Mouse (Mus musculus) megakaryocyte-erythroid progenitor cell, adult 5-6 weeks (primary cell): Measurements from ENCODE around the gene Dcst1. TPM values are rescaled to one million over a fixed set of nuclear protein-coding genes. Genes with fewer than 3 reads are reported as not detected.
A peak's percentile ranks its signal among the peaks of the same experiment; 100 is the strongest.

ENCODE experiments used
- ATAC-seq: replicated peaks from 2 replicates; pipeline ENCODE4 v1.8.0; 2016; ENCODE audit warnings: mild to moderate bottlenecking, inconsistent platforms; ENCODE audit not compliant: severe bottlenecking, poor library complexity, low FRiP score, low TSS enrichment
- total RNA-seq, 2 experiments: library from RNA; stranded (forward) in 1 of 2; stranded (reverse) in 1 of 2; fragments of 200-1000, 215-1000 nt in 1 of 2; fragments of >200 nt in 1 of 2; fragmentation: Nextera tagmentation in 1 of 2; gene quantifications; 2 replicates each; pipeline ENCODE4 v1.2.3; 2014 to 2017

The Dcst1 gene
- total RNA-seq, 2 experiments from 2014 or later, result not detected

DNA sequence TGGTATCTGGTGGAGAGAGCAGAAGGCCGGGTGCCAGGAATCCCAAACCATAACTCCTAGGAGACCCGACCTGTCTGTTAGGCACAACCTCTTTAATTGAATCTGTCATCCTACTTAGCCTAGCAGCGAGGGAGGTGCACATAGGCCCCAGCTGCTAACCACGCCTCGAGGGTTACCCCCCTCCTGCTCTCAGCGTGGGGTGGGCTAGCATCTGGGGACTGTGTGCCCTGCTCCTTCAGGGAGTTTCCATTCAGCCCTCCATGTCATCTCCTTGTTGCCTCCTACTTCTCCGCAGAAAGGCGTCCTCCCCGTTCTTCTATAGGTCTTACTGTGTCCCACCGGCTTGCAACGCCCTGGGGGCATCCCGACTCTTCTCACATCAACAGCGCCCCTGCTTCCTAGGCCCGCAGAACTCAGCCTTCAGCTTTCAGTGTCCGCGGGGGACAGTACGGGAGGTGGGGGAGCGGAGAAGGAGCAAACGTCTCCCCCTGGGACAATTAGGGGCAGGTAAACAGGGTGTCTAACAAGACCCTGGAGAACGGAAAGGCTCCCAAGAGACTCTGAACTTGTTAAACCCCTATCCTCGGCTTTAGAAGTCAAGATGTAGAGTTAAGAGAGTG is 46.0 kb downstream of the Dcst1 start:
- ATAC-seq, result no peak

DNA sequence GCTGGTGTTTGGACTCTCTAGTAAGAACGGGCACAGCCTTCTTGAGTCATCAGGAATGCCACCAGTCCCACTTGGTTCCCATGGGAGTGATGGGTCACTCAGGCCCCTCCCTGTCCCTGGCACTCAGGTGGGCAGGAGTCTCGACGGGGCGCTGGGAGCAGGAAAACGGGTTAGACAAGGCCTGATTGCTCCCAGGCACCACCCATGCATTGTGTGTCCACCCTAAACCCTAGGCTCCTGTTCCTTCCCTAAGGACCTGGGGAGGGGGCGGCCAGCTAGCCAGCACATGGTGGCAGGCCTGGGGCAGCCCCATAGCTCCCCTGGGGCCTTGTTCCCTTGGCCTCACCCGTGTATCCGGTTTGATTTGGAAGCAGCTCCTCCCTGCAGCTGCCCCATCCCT is 46.7 kb downstream of the Dcst1 start:
- no peak for ATAC-seq

DNA sequence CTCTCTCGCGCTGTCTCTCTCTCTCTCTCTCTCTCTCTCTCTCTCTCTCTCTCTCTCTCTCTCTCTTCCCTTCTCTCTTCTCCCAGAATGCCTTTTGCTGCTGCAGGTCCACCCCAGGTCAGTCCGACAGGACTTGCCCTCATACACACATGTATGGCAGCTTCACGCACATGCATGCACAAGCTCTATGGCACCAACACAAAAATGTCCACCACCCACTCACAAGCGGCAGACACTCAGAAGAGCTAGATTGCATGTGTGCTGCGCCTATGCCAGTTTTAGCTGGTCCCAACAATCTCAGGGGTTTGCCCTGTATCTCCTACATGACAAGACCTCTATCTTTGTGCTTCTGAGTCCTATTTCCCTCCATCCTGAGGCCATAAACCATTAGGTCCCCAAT is 47.8 kb downstream of the Dcst1 start:
- no peak for ATAC-seq

DNA sequence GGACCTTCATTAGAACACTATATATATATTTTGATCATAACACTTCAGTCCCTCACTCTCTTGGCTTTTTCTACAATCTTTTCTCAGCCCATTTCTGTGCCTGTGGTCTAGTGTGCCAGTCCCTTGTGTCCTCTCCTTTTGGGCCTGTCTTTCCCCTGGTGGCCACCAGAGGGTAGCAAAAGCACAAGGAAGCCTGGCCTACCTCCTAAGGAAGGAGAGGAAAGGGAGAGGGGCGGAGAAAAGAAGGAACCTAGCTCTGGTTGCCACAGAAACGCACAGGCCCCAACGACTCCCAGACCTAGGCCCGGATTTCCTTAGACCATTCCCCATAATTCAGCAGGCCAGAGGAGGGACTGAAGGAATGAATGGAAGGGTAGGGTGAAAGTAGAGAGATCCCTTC is 48.2 kb downstream of the Dcst1 start:
- ATAC-seq, result peak; percentile 63

DNA sequence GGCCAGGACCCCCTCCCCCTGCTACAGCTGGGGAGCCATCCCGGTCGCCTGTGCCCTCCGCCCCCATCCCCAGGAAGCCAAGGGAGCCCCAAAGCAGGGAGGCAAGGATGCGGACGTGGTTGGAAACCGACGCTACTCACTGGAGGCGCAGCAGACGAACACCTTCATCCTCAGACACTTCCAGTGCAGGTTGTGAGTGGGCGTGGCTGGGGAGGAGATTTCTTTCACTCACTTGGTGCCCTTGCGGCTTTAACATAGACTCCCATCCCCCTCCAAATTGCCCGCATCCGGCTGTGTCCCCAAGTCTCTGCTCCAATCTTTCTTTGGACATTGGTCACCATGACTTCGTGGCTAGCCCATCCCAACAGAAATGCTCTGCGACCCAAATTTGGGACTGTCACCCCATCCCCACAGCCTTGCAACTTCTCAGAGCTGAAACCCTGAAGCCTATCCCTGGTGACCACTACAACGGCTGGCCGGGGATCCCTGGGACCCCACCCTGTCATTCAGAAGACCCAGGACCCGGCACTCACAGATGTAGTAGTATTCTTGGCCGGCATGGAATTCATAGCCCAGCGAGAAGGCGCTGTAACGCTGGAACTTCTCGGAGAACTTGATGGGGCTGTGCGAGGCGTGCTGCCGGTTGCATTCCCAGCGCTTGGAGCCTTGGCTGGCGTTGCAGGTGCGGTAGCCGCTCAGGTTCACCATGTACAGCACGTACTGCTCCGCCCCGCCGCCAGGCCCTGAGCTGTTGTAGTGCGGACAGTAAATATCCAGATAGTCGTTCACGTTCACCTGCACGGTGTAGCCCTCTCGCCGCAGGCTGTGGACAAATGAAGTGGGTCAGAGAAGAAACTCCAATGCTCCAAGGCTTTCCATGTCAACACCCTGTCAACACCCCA is 48.9 kb downstream of the Dcst1 start:
- no peak for ATAC-seq

DNA sequence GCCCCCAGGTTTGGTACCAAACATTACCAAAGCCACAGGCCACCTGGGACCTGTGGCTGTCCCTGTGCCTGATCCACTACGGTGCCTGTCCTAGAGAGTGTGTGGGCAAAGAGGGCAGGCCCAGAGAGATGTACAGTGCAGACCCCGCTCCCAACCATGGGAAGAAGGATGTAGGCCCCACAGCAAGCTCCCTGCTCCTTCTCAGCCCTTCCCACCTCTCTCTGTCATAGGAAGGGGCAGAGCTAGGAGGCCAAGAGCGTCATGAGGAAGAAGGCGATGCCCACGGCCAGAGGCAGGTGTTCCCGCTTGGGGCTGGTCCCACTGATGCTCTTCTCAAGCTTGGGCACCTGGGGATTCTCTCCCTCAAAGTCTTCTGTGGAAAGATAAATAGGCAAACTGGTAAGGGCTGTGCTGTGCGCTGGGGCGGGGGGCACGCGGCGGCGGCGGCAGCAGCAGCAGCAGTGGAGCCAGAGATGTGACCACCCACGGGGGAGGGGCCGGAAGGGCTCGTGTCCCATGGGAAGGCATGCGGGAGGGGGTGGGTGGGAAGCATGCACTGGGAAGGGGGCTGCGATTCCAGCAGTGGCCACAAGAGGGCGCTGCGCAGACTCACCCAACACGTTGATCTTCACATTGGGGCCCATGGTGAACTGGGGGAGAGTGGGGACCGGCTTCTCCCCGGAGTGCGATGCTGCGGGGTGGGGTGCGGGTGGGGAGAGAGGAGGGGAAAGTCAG is 49.7 kb downstream of the Dcst1 start:
- peak; percentile 33; the same call in 1 of the 2 replicates for ATAC-seq

DNA sequence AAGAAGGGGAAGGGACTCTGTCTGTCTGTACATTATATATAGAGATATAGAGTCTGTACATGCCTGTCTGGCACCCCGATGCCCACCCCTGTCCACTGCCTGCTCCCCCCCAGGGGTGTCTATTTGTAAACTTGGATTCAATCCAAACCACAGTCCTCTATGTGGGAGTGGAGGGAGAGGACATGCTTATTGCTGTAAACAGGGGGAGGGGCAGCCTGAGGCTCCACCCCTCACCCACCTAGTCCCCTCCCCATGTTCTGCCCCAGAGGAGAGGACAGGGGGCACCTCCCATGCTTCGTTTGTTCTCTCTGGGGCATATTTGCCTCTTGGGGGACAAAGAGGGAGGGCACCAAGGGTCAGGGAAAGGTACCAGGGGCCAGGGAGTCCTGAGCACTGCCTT is 50.3 kb downstream of the Dcst1 start:
- no peak for ATAC-seq

DNA sequence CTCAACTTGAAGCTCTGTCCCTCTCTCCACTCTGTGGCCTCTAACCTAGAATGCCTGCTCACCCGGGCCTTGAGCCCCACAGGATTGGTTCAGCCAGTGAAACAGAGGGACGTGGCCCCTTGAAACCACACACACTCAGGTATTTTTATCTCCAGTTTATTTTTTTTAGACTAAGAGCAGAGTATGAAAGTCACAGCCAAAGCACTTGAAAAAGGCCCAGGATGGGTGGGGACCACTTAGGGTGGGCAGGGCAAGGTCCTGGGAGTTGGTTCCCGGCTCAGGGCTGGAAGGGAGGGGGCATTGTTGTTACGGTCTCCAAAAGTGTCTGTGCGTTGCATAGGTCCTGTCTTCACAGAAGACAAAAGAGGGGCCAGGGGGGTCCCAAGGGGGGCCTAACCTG is 50.7 kb downstream of the Dcst1 start:
- no peak for ATAC-seq

DNA sequence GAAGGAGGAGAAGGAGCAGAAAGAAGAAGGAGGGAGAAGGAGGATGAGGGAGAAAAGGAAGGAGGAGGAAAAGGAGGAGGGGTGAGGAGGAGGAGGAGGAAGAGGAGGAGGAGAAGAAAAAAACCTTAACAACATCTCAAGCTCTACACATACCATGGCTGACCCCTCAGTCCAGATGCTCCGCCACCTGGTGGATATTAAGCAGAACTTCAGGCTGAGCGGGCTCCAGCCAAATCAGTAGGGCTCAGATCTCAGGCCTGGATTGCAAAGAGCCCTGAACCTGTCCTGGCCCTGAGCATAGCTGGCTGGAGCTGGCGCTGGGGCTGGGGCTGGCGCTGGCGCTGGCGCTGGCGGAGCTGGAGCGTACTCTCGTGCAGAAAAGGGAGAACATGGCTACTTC is 57.0 kb downstream of the Dcst1 start:
- ATAC-seq, result peak; percentile 92

DNA sequence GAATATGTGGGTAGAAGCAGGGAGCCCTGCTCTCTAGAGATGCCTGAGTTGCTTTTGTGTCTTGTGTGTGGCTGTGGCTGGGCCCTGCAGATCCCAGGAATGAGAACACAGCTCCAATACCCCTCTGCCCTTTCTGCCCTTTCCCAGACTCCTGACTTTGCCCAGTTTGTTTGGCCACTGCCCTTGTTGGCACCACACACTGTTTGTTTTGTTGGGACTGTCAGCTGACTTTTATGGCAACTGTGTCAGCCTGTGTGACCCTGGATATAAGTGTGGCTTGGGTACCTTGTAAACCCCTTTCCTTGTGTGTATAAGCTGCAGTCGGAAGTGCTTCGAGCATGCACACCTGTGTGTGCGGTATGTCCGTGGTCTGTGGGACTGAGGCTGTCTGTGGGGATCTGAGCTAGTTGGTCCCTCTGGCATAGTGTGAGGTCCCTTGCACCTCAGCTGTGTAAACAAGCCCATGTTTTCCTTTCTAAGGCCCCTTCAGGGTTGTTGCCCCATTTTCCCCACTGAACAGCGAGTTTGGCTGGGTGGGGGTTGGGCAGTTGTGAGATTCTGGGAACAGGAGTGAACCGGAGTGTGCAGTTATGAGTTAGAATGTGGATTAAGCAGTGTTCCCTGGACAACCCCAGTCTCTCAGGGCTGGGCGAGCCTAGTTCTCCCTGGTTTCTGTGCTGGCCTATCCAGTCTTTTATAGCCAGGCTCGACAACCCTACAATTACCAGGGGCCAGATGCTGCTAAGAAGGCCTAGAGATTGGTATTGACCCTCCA is 59.3 kb downstream of the Dcst1 start:
- ATAC-seq, result no peak

DNA sequence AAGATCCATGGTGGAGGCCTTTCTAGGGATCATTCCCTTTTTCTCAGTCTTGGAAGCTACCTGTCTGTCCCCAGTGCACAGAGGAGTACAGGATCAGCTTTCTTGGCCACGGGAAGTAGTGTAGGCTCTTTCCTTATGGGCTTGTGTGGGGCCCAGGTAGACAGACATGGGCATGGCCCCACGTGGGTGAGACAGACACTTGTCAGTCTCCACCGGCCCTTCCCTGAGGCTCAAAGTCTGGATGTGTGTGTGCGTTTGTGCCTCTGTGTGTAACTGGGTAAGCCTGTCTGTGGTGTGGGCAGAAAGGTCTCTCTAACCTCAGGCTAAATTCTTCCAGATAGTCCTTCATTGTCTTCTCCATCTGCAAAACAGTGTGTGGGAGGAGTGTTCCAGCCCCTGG is 59.9 kb downstream of the Dcst1 start:
- ATAC-seq, result no peak

DNA sequence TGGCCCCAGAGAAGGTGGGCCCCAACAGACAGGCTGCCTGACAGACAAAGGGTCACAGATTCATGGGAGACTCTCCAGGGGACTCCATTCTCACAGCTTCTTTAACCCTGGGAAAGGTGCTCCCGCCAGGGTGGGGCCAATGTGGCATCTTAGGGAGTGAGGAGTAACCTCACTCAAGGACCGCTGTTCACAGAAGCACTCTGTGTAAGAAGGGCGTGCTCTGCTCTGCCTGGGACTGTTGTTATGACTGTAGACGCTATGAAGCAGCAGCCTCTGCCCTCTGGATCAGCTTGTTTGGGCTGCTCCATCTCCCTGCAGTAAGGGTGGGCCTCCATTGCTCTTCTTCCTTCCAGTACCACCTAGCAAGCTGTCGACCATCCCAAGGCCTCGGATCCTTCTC is 60.6 kb downstream of the Dcst1 start:
- no peak for ATAC-seq

DNA sequence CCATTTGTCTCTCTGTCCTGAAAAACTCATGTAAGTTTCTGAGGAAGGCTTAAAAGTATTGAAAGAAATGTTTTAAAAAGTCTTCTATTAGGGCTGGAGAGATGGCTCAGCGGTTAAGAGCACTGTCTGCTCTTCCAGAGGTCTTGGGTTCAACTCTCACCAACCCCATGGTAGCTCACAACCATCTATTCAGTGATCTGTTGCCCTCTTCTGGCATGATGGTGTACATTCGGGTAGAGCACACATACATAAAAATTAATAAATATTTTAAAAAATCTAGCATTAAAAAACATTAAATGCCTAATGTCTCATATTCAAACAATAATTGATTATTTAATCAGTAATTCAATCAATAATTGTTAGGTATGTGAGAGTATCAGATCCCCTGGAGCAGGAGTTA is 64.5 kb downstream of the Dcst1 start:
- no peak for ATAC-seq

Other genes with a start within 250 kb of the Dcst1 start
- gene Pklr, start 229.1 kb downstream of the Dcst1 start, total RNA-seq (2014; fragmentation: Nextera tagmentation), result 213 and 235 TPM in 2 replicates
- gene Pklr, start 229.1 kb downstream of the Dcst1 start, total RNA-seq (2017), result 157 and 170 TPM in 2 replicates
- 1.5 and 1.6 TPM in 2 replicates for gene Hcn3, start 205.1 kb downstream of the Dcst1 start, total RNA-seq (2014; fragmentation: Nextera tagmentation)
- 1.4 and 2.5 TPM in 2 replicates for gene Hcn3, start 205.1 kb downstream of the Dcst1 start, total RNA-seq (2017)
- gene Clk2, start 200.5 kb downstream of the Dcst1 start, total RNA-seq (2014; fragmentation: Nextera tagmentation), result 72.3 and 88.0 TPM in 2 replicates
- 46.6 and 69.3 TPM in 2 replicates for gene Clk2, start 200.5 kb downstream of the Dcst1 start, total RNA-seq (2017)
- 86.7 and 129 TPM in 2 replicates for gene Scamp3, start 187.8 kb downstream of the Dcst1 start, total RNA-seq (2014; fragmentation: Nextera tagmentation)
- 32.8 and 34.8 TPM in 2 replicates for gene Scamp3, start 187.8 kb downstream of the Dcst1 start, total RNA-seq (2017)
- gene Fam189b, start 182.1 kb downstream of the Dcst1 start, total RNA-seq (2014; fragmentation: Nextera tagmentation), result 28.1 and 39.1 TPM in 2 replicates
- gene Fam189b, start 182.1 kb downstream of the Dcst1 start, total RNA-seq (2017), result 6.9 and 13.7 TPM in 2 replicates
- gene Gba, start 162.3 kb downstream of the Dcst1 start, total RNA-seq (2014; fragmentation: Nextera tagmentation), result 39.6 and 41.4 TPM in 2 replicates
- gene Gba, start 162.3 kb downstream of the Dcst1 start, total RNA-seq (2017), result 36.5 and 44.3 TPM in 2 replicates
- gene Thbs3, start 150.1 kb downstream of the Dcst1 start, total RNA-seq (2014; fragmentation: Nextera tagmentation), result 4.0 TPM in 1 of 2 replicates, not detected in the other
- 0.57 and 1.7 TPM in 2 replicates for gene Thbs3, start 150.1 kb downstream of the Dcst1 start, total RNA-seq (2017)
- 114 and 122 TPM in 2 replicates for gene Mtx1, start 138.2 kb downstream of the Dcst1 start, total RNA-seq (2014; fragmentation: Nextera tagmentation)
- 68.1 and 92.8 TPM in 2 replicates for gene Mtx1, start 138.2 kb downstream of the Dcst1 start, total RNA-seq (2017)
- not detected in 2 replicates for gene Muc1, start 136.2 kb downstream of the Dcst1 start, total RNA-seq (2014; fragmentation: Nextera tagmentation)
- not detected in 2 replicates for gene Muc1, start 136.2 kb downstream of the Dcst1 start, total RNA-seq (2017)
- 127 and 147 TPM in 2 replicates for gene Krtcap2, start 119.3 kb downstream of the Dcst1 start, total RNA-seq (2014; fragmentation: Nextera tagmentation)
- 119 and 124 TPM in 2 replicates for gene Krtcap2, start 119.3 kb downstream of the Dcst1 start, total RNA-seq (2017)
- gene Trim46, start 118.9 kb downstream of the Dcst1 start, total RNA-seq (2014; fragmentation: Nextera tagmentation), result not detected in 2 replicates
- gene Trim46, start 118.9 kb downstream of the Dcst1 start, total RNA-seq (2017), result not detected in 2 replicates
- gene Dpm3, start 105.9 kb downstream of the Dcst1 start, total RNA-seq (2014; fragmentation: Nextera tagmentation), result 44.2 and 75.7 TPM in 2 replicates
- 30.1 and 90.9 TPM in 2 replicates for gene Dpm3, start 105.9 kb downstream of the Dcst1 start, total RNA-seq (2017)
- 35.4 and 66.5 TPM in 2 replicates for gene Slc50a1, start 94.7 kb downstream of the Dcst1 start, total RNA-seq (2014; fragmentation: Nextera tagmentation)
- gene Slc50a1, start 94.7 kb downstream of the Dcst1 start, total RNA-seq (2017), result 31.4 and 50.3 TPM in 2 replicates
- gene Efna1, start 84.1 kb downstream of the Dcst1 start, total RNA-seq (2014; fragmentation: Nextera tagmentation), result not detected in 2 replicates
- gene Efna1, start 84.1 kb downstream of the Dcst1 start, total RNA-seq (2017), result not detected in 2 replicates
- not detected in 2 replicates for gene Efna3, start 42.3 kb downstream of the Dcst1 start, total RNA-seq (2014; fragmentation: Nextera tagmentation)
- not detected in 2 replicates for gene Efna3, start 42.3 kb downstream of the Dcst1 start, total RNA-seq (2017)
- gene Efna4, start 27.2 kb downstream of the Dcst1 start, total RNA-seq (2014; fragmentation: Nextera tagmentation), result 0.30 TPM in 1 of 2 replicates, not detected in the other
- gene Efna4, start 27.2 kb downstream of the Dcst1 start, total RNA-seq (2017), result 0.30 TPM in 1 of 2 replicates, not detected in the other
- gene Adam15, start 15.3 kb downstream of the Dcst1 start, total RNA-seq (2014; fragmentation: Nextera tagmentation), result 7.4 and 11.4 TPM in 2 replicates
- 2.3 and 6.4 TPM in 2 replicates for gene Adam15, start 15.3 kb downstream of the Dcst1 start, total RNA-seq (2017)
- gene Dcst2, start 3.3 kb downstream of the Dcst1 start, total RNA-seq (2014; fragmentation: Nextera tagmentation), result not detected in 2 replicates
- gene Dcst2, start 3.3 kb downstream of the Dcst1 start, total RNA-seq (2017), result not detected in 2 replicates
- 5.0 and 6.6 TPM in 2 replicates for gene Zbtb7b, start 29.5 kb upstream of the Dcst1 start, total RNA-seq (2014; fragmentation: Nextera tagmentation)
- gene Zbtb7b, start 29.5 kb upstream of the Dcst1 start, total RNA-seq (2017), result 7.3 and 11.5 TPM in 2 replicates
- gene Lenep, start 37.5 kb upstream of the Dcst1 start, total RNA-seq (2014; fragmentation: Nextera tagmentation), result 3.5 and 3.6 TPM in 2 replicates
- not detected in 2 replicates for gene Lenep, start 37.5 kb upstream of the Dcst1 start, total RNA-seq (2017)
- gene Flad1, start 46.6 kb upstream of the Dcst1 start, total RNA-seq (2014; fragmentation: Nextera tagmentation), result 24.8 and 27.7 TPM in 2 replicates
- gene Flad1, start 46.6 kb upstream of the Dcst1 start, total RNA-seq (2017), result 10.7 and 12.6 TPM in 2 replicates
- gene Cks1b, start 53.1 kb upstream of the Dcst1 start, total RNA-seq (2014; fragmentation: Nextera tagmentation), result 185 and 237 TPM in 2 replicates
- gene Cks1b, start 53.1 kb upstream of the Dcst1 start, total RNA-seq (2017), result 127 and 184 TPM in 2 replicates
- 95.9 and 113 TPM in 2 replicates for gene Shc1, start 53.2 kb upstream of the Dcst1 start, total RNA-seq (2014; fragmentation: Nextera tagmentation)
- gene Shc1, start 53.2 kb upstream of the Dcst1 start, total RNA-seq (2017), result 40.2 and 68.5 TPM in 2 replicates
- gene Pygo2, start 65.0 kb upstream of the Dcst1 start, total RNA-seq (2014; fragmentation: Nextera tagmentation), result 38.5 and 42.2 TPM in 2 replicates
- 9.6 and 19.9 TPM in 2 replicates for gene Pygo2, start 65.0 kb upstream of the Dcst1 start, total RNA-seq (2017)
- gene Pbxip1, start 71.5 kb upstream of the Dcst1 start, total RNA-seq (2014; fragmentation: Nextera tagmentation), result 7.5 and 8.2 TPM in 2 replicates
- gene Pbxip1, start 71.5 kb upstream of the Dcst1 start, total RNA-seq (2017), result 14.6 and 30.4 TPM in 2 replicates
- 29.1 and 66.3 TPM in 2 replicates for gene Pmvk, start 89.3 kb upstream of the Dcst1 start, total RNA-seq (2014; fragmentation: Nextera tagmentation)
- gene Pmvk, start 89.3 kb upstream of the Dcst1 start, total RNA-seq (2017), result 28.2 and 33.5 TPM in 2 replicates
- gene Kcnn3, start 154.9 kb upstream of the Dcst1 start, total RNA-seq (2014; fragmentation: Nextera tagmentation), result not detected in 2 replicates
- gene Kcnn3, start 154.9 kb upstream of the Dcst1 start, total RNA-seq (2017), result not detected in 2 replicates